Mouse (Mus musculus): Measurements from ENCODE around the gene Bcl2l12. TPM values are rescaled to one million over a fixed set of nuclear protein-coding genes. Genes with fewer than 3 reads are reported as not detected.

Bcl2l12 gene
- polyA plus RNA-seq, 1 experiment from 2014 or later, result 23.6 TPM

DNA sequence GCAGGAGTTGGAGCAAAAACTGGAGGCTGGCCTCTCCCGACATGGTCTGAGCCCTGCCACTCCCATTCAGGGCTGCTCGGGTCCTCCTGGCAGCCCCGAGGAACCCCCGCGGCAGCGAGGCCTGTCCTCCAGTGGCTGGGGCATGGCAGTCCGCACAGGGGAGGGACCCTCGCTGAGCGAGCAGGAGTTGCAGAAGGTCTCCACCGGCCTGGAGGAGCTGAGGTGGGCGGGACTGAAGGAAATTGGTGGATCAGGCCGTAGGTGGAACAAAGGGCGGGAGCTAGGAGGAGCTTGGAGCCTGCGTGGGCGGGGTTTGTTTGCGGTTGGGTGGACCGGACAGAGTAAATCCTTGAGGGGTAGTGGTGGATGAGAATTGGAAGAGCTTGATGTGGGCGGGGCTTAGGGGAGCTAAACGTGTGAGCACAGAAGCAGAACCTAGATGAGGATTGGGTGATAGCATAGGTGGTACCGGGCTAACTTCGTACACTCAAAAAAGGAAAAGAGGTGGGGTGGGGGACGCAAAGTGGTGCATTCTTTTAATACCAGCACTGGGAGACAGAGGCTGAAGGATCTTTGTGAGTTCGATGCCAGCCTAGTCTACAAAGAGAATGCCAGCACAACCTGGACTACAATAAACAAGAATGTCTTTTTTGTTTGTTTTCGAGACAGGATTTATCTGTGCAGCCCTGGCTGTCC is 45.8 kb downstream of the Bcl2l12 start:
- Histone ChIP-seq H3K4me2 (peak overlapping the region; percentile 99), H3K27ac (peak overlapping the region; percentile 76), H3K4me3 (peak overlapping the region; percentile 65), H3K27me3 (replicated peaks) (peaks cover 55% of the 10 kb centered on the region), H3K9ac (peak overlapping the region; percentile 67), H3K9me3 (replicated peaks) (no peaks in the 10 kb centered on the region), H3K36me3 (no peaks in the 10 kb centered on the region), H3K4me1 (peaks cover 20% of the 10 kb centered on the region)
- WGBS (ENCODE audit: insufficient replicate concordance), result 5% methylated on average over 24 of the region's 24 CpGs
- peak; percentile 82 for ATAC-seq

DNA sequence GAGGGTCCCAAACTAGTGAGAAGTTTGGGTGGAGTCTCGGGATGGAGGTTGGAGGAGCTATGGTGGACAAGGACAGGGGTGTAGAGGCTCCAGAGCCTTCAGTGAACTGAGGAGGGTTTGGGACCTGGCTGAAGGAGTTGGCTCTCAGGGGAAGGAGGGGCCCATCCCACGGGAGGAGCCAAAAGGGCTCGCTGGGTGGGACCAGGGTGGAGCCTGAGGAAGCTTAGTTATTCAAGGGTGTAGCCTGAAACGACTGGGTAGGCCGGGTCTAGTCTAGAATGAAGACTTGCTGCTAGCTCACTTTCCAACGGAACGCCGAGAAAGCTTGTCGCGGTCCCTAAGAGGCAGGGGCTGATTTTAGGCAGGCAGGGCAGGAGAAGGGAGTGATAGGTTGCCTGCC is 46.6 kb downstream of the Bcl2l12 start:
- Histone ChIP-seq H3K4me2 (peak overlapping the region; percentile 99), H3K36me3 (no peaks in the 10 kb centered on the region), H3K27me3 (replicated peaks) (peaks cover 63% of the 10 kb centered on the region), H3K27ac (peak overlapping the region; percentile 76), H3K9ac (peak overlapping the region; percentile 67), H3K4me3 (peak overlapping the region; percentile 65), H3K9me3 (replicated peaks) (no peaks in the 10 kb centered on the region), H3K4me1 (peaks cover 20% of the 10 kb centered on the region)
- peak; percentile 82 for ATAC-seq
- WGBS (ENCODE audit: insufficient replicate concordance), result 2% methylated on average over 10 of the region's 10 CpGs

DNA sequence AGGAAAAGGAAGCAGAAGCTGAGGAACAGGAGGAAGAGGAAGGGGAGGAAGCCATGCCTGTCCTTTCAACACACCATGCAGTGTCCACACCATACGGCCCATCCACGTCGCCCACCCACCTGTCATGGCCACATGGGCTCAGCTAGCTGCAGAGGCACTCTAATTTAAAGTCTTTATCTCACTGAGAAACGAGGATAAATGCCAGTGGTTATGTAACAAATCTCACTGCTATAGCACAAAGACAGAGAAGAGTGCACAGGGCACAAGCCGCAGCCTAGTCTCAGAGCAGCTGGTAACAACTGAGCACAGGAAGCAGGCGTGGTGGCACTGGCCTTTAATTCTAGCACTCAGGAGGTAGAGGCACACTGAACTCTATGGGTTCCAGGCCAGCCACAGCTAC is 48.6 kb downstream of the Bcl2l12 start:
- H3K4me2 ChIP-seq, result no peak overlapping the region
- peaks cover 20% of the 10 kb centered on the region for H3K4me1 ChIP-seq
- H3K36me3 ChIP-seq, result no peaks in the 10 kb centered on the region
- 49% methylated on average over 6 of the region's 6 CpGs for WGBS (ENCODE audit: insufficient replicate concordance)
- ATAC-seq, result no peak
- H3K27ac ChIP-seq, result no peak overlapping the region
- no peaks in the 10 kb centered on the region for H3K9me3 ChIP-seq (replicated peaks)
- no peak overlapping the region for H3K9ac ChIP-seq
- no peak overlapping the region for H3K4me3 ChIP-seq
- H3K27me3 ChIP-seq (replicated peaks), result peaks cover 65% of the 10 kb centered on the region

DNA sequence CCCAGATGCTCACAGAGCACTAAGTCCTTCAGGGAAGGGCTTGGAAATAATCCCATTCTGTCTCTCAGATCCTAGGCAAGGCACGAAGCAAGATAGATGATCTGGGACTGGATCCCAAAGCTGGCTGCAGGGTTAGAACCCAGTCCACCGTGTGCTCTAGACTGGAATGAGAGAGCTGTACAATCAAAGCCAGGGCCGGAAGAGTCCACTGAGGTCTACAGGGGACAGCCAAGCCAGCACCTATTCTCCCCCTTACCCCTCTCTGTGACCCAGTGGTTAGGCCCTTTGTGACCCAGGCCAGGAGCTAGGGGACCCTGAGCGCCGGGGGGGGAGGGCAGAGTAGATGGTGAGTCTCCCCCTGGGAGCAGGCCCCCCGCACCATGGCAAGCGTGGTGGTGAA is 55.6 kb downstream of the Bcl2l12 start, which contains the start of gene Tsks:
Gene Tsks (plus strand): TSS at position 301 of the 400 bp plus-strand sequence.
- Histone ChIP-seq H3K9me3 (replicated peaks) (no peaks in the 10 kb centered on the region), H3K36me3 (no peaks in the 10 kb centered on the region), H3K27ac (no peak within 1 kb of the TSS), H3K4me3 (no peak within 1 kb of the TSS), H3K4me1 (no peaks in the 10 kb centered on the region), H3K27me3 (replicated peaks) (peaks cover 23% of the 10 kb centered on the region), H3K4me2 (no peak within 1 kb of the TSS), H3K9ac (no peak within 1 kb of the TSS)
- 72% methylated on average over 7 of the region's 7 CpGs for WGBS (ENCODE audit: insufficient replicate concordance)
- ATAC-seq, result no peak

Small RNA genes within 50 kb of the gene (microRNA-seq; reads per million reads assigned to microRNA genes)
- not detected for gene Mir7054

Other genes with a start within 250 kb of the Bcl2l12 start
- gene Zfp473, start 247.7 kb downstream of the Bcl2l12 start, polyA plus RNA-seq (2016; fragmentation: Nextera tagmentation; extraction: Ambion mirVana), result 1.7 and 1.9 TPM in 2 replicates
- gene Nup62, start 182.6 kb downstream of the Bcl2l12 start, polyA plus RNA-seq (2016; fragmentation: Nextera tagmentation; extraction: Ambion mirVana), result 82.6 and 84.9 TPM in 2 replicates
- 0.59 and 0.64 TPM in 2 replicates for gene Il4i1, start 182.3 kb downstream of the Bcl2l12 start, polyA plus RNA-seq (2016; fragmentation: Nextera tagmentation; extraction: Ambion mirVana)
- 5.4 and 5.7 TPM in 2 replicates for gene Atf5, start 182.1 kb downstream of the Bcl2l12 start, polyA plus RNA-seq (2016; fragmentation: Nextera tagmentation; extraction: Ambion mirVana)
- gene Akt1s1, start 149.7 kb downstream of the Bcl2l12 start, polyA plus RNA-seq (2016; fragmentation: Nextera tagmentation; extraction: Ambion mirVana), result 42.7 and 45.3 TPM in 2 replicates
- 34.4 and 39.6 TPM in 2 replicates for gene Tbc1d17, start 149.6 kb downstream of the Bcl2l12 start, polyA plus RNA-seq (2016; fragmentation: Nextera tagmentation; extraction: Ambion mirVana)
- gene Pnkp, start 141.6 kb downstream of the Bcl2l12 start, polyA plus RNA-seq (2016; fragmentation: Nextera tagmentation; extraction: Ambion mirVana), result 26.1 and 26.7 TPM in 2 replicates
- gene Ptov1, start 128.9 kb downstream of the Bcl2l12 start, polyA plus RNA-seq (2016; fragmentation: Nextera tagmentation; extraction: Ambion mirVana), result 114 and 121 TPM in 2 replicates
- 60.4 and 61.0 TPM in 2 replicates for gene Med25, start 106.0 kb downstream of the Bcl2l12 start, polyA plus RNA-seq (2016; fragmentation: Nextera tagmentation; extraction: Ambion mirVana)
- gene Fuz, start 102.6 kb downstream of the Bcl2l12 start, polyA plus RNA-seq (2016; fragmentation: Nextera tagmentation; extraction: Ambion mirVana), result 9.0 and 11.4 TPM in 2 replicates
- 85.1 and 86.5 TPM in 2 replicates for gene Ap2a1, start 69.2 kb downstream of the Bcl2l12 start, polyA plus RNA-seq (2016; fragmentation: Nextera tagmentation; extraction: Ambion mirVana)
- 0.33 TPM in 1 of 2 replicates, not detected in the other for gene Tsks, start 55.5 kb downstream of the Bcl2l12 start, polyA plus RNA-seq (2016; fragmentation: Nextera tagmentation; extraction: Ambion mirVana)
- gene Cpt1c, start 23.9 kb downstream of the Bcl2l12 start, polyA plus RNA-seq (2016; fragmentation: Nextera tagmentation; extraction: Ambion mirVana), result 4.0 and 4.3 TPM in 2 replicates
- 248 and 262 TPM in 2 replicates for gene Prmt1, start 12.1 kb downstream of the Bcl2l12 start, polyA plus RNA-seq (2016; fragmentation: Nextera tagmentation; extraction: Ambion mirVana)
- gene Irf3, start 1.1 kb downstream of the Bcl2l12 start, polyA plus RNA-seq (2016; fragmentation: Nextera tagmentation; extraction: Ambion mirVana), result 50.4 and 55.9 TPM in 2 replicates
- 19.0 and 21.4 TPM in 2 replicates for gene Scaf1, start 17.7 kb upstream of the Bcl2l12 start, polyA plus RNA-seq (2016; fragmentation: Nextera tagmentation; extraction: Ambion mirVana)
- 13.9 and 15.5 TPM in 2 replicates for gene Rras, start 19.2 kb upstream of the Bcl2l12 start, polyA plus RNA-seq (2016; fragmentation: Nextera tagmentation; extraction: Ambion mirVana)
- gene Prr12, start 54.2 kb upstream of the Bcl2l12 start, polyA plus RNA-seq (2016; fragmentation: Nextera tagmentation; extraction: Ambion mirVana), result 3.0 and 4.1 TPM in 2 replicates
- gene Nosip, start 63.7 kb upstream of the Bcl2l12 start, polyA plus RNA-seq (2016; fragmentation: Nextera tagmentation; extraction: Ambion mirVana), result 31.6 and 38.7 TPM in 2 replicates
- 8.5 and 8.6 TPM in 2 replicates for gene Prrg2, start 64.0 kb upstream of the Bcl2l12 start, polyA plus RNA-seq (2016; fragmentation: Nextera tagmentation; extraction: Ambion mirVana)
- 69.1 and 70.9 TPM in 2 replicates for gene Rcn3, start 93.5 kb upstream of the Bcl2l12 start, polyA plus RNA-seq (2016; fragmentation: Nextera tagmentation; extraction: Ambion mirVana)
- gene Fcgrt, start 105.1 kb upstream of the Bcl2l12 start, polyA plus RNA-seq (2016; fragmentation: Nextera tagmentation; extraction: Ambion mirVana), result 26.6 and 26.9 TPM in 2 replicates
- gene Rps11, start 125.7 kb upstream of the Bcl2l12 start, polyA plus RNA-seq (2016; fragmentation: Nextera tagmentation; extraction: Ambion mirVana), result 1,421 and 1,491 TPM in 2 replicates
- gene Rpl13a, start 130.0 kb upstream of the Bcl2l12 start, polyA plus RNA-seq (2016; fragmentation: Nextera tagmentation; extraction: Ambion mirVana), result 1,134 and 1,149 TPM in 2 replicates
- gene Gm45713, start 137.5 kb upstream of the Bcl2l12 start, polyA plus RNA-seq (2016; fragmentation: Nextera tagmentation; extraction: Ambion mirVana), result 0.27 and 0.59 TPM in 2 replicates
- 5.1 and 5.7 TPM in 2 replicates for gene Flt3l, start 137.7 kb upstream of the Bcl2l12 start, polyA plus RNA-seq (2016; fragmentation: Nextera tagmentation; extraction: Ambion mirVana)
- gene Pih1d1, start 155.6 kb upstream of the Bcl2l12 start, polyA plus RNA-seq (2016; fragmentation: Nextera tagmentation; extraction: Ambion mirVana), result 60.5 and 61.7 TPM in 2 replicates
- gene Aldh16a1, start 155.9 kb upstream of the Bcl2l12 start, polyA plus RNA-seq (2016; fragmentation: Nextera tagmentation; extraction: Ambion mirVana), result 35.9 and 41.2 TPM in 2 replicates
- not detected in 2 replicates for gene Slc17a7, start 165.2 kb upstream of the Bcl2l12 start, polyA plus RNA-seq (2016; fragmentation: Nextera tagmentation; extraction: Ambion mirVana)
- gene Gfy, start 180.9 kb upstream of the Bcl2l12 start, polyA plus RNA-seq (2016; fragmentation: Nextera tagmentation; extraction: Ambion mirVana), result not detected in 2 replicates
- gene Pth2, start 182.3 kb upstream of the Bcl2l12 start, polyA plus RNA-seq (2016; fragmentation: Nextera tagmentation; extraction: Ambion mirVana), result not detected in 2 replicates
- 0.07 and 0.13 TPM in 2 replicates for gene Ccdc155, start 206.2 kb upstream of the Bcl2l12 start, polyA plus RNA-seq (2016; fragmentation: Nextera tagmentation; extraction: Ambion mirVana)
- 1.9 and 3.0 TPM in 2 replicates for gene Dkkl1, start 213.4 kb upstream of the Bcl2l12 start, polyA plus RNA-seq (2016; fragmentation: Nextera tagmentation; extraction: Ambion mirVana)
- gene Tead2, start 217.0 kb upstream of the Bcl2l12 start, polyA plus RNA-seq (2016; fragmentation: Nextera tagmentation; extraction: Ambion mirVana), result 23.6 and 28.2 TPM in 2 replicates
- gene Cd37, start 240.4 kb upstream of the Bcl2l12 start, polyA plus RNA-seq (2016; fragmentation: Nextera tagmentation; extraction: Ambion mirVana), result 14.0 and 14.6 TPM in 2 replicates
- not detected in 2 replicates for gene Slc6a16, start 242.4 kb upstream of the Bcl2l12 start, polyA plus RNA-seq (2016; fragmentation: Nextera tagmentation; extraction: Ambion mirVana)

Data from liver, embryonic 12.5 days (tissue).